Mouse (Mus musculus): ENCODE measurements at regions not wholly inside any gene's neighbourhood (a gene's known extent, or its start where the extent isn't known, plus 50 kb on each side); places are given as distances from the start of the nearest gene placed in this dataset.

GRCm38 (mm10) chr13:90777123-90777951, 127.8 kb downstream of the Atp6ap1l start:
- TF ChIP-seq CTCF (IDR thresholded peaks at IDR 0.05; ENCODE audit: low read depth) (no peak), EP300 (IDR thresholded peaks at IDR 0.05; ENCODE audit: low read depth) (no peak)

Measured in liver, postnatal 0 days (tissue).